Mouse (Mus musculus): ENCODE results near the gene Gm4340. TPM values are rescaled to one million over a fixed set of nuclear protein-coding genes. Genes with fewer than 3 reads are reported as not detected.
"Not testable (repeated sequence)": the region's sequence is repeated elsewhere in the genome, so short reads cannot be mapped to it uniquely, and the experiment has no call there.

The Gm4340 gene
- polyA plus RNA-seq (2014; fragmentation: Nextera tagmentation; extraction: Ambion mirVana) = not detected in 2 replicates

- not testable (repeated sequence) for ATAC-seq (ENCODE audit: low FRiP score); H3K4me2 ChIP-seq (replicated peaks); H3K36me3 ChIP-seq (replicated peaks; ENCODE audit: control insufficient read depth, insufficient read depth); H3K4me1 ChIP-seq (replicated peaks; ENCODE audit: control insufficient read depth, insufficient read depth, low read length); H3K9me3 ChIP-seq (ENCODE audit: control insufficient read depth, low read length); DNase-seq (ENCODE audit: low spot score); H3K9ac ChIP-seq; H3K4me3 ChIP-seq (replicated peaks; ENCODE audit: low read length); H3K27ac ChIP-seq; H3K27me3 ChIP-seq (ENCODE audit: control insufficient read depth, insufficient read depth, low read length)
- no CpG with 5 or more reads among the region's 3 CpGs for WGBS
Measured at GRCm38 (mm10) chr10:104193742-104194141, at the start of gene Gm4340. Gm4340 (plus strand) TSS chr10:104194042.

- H3K4me2 ChIP-seq (replicated peaks); DNase-seq (ENCODE audit: low spot score); H3K9ac ChIP-seq; H3K27ac ChIP-seq; H3K9me3 ChIP-seq (ENCODE audit: control insufficient read depth, low read length); H3K4me1 ChIP-seq (replicated peaks; ENCODE audit: control insufficient read depth, insufficient read depth, low read length); ATAC-seq (ENCODE audit: low FRiP score); H3K36me3 ChIP-seq (replicated peaks; ENCODE audit: control insufficient read depth, insufficient read depth); H3K27me3 ChIP-seq (ENCODE audit: control insufficient read depth, insufficient read depth, low read length); H3K4me3 ChIP-seq (replicated peaks; ENCODE audit: low read length): not testable (repeated sequence)
- no CpG with 5 or more reads among the region's 3 CpGs for WGBS
Measured at GRCm38 (mm10) chr10:104151197-104151596, 42.6 kb upstream of the Gm4340 start, which contains the start of gene Gm6763. Gm6763 (plus strand) TSS chr10:104151497.

- H3K27ac ChIP-seq; H3K9ac ChIP-seq; H3K36me3 ChIP-seq (replicated peaks; ENCODE audit: control insufficient read depth, insufficient read depth); H3K9me3 ChIP-seq (ENCODE audit: control insufficient read depth, low read length); DNase-seq (ENCODE audit: low spot score); H3K4me3 ChIP-seq (replicated peaks; ENCODE audit: low read length); H3K27me3 ChIP-seq (ENCODE audit: control insufficient read depth, insufficient read depth, low read length); H3K4me2 ChIP-seq (replicated peaks); H3K4me1 ChIP-seq (replicated peaks; ENCODE audit: control insufficient read depth, insufficient read depth, low read length); ATAC-seq (ENCODE audit: low FRiP score): not testable (repeated sequence)
- no CpG with 5 or more reads among the region's 3 CpGs for WGBS
Measured at GRCm38 (mm10) chr10:104159706-104160105, 34.1 kb upstream of the Gm4340 start, which contains the start of gene Gm8764. Gm8764 (plus strand) TSS chr10:104160006.

- not testable (repeated sequence) for H3K36me3 ChIP-seq (replicated peaks; ENCODE audit: control insufficient read depth, insufficient read depth); H3K9me3 ChIP-seq (ENCODE audit: control insufficient read depth, low read length); H3K27ac ChIP-seq; H3K4me3 ChIP-seq (replicated peaks; ENCODE audit: low read length); H3K9ac ChIP-seq; H3K4me1 ChIP-seq (replicated peaks; ENCODE audit: control insufficient read depth, insufficient read depth, low read length); H3K27me3 ChIP-seq (ENCODE audit: control insufficient read depth, insufficient read depth, low read length); ATAC-seq (ENCODE audit: low FRiP score); H3K4me2 ChIP-seq (replicated peaks); DNase-seq (ENCODE audit: low spot score)
- WGBS = no CpG with 5 or more reads among the region's 3 CpGs
Measured at GRCm38 (mm10) chr10:104168215-104168614, 25.6 kb upstream of the Gm4340 start, which contains the start of gene Gm21304. Gm21304 (plus strand) TSS chr10:104168515.

GRCm38 (mm10) chr10:104176724-104177123 is 17.1 kb upstream of the Gm4340 start, which contains the start of gene Gm21312:
Gm21312 (plus strand) TSS chr10:104177024.
- not testable (repeated sequence) for H3K4me1 ChIP-seq (replicated peaks; ENCODE audit: control insufficient read depth, insufficient read depth, low read length); H3K9me3 ChIP-seq (ENCODE audit: control insufficient read depth, low read length); H3K27me3 ChIP-seq (ENCODE audit: control insufficient read depth, insufficient read depth, low read length); DNase-seq (ENCODE audit: low spot score); ATAC-seq (ENCODE audit: low FRiP score); H3K4me2 ChIP-seq (replicated peaks); H3K27ac ChIP-seq; H3K9ac ChIP-seq; H3K4me3 ChIP-seq (replicated peaks; ENCODE audit: low read length); H3K36me3 ChIP-seq (replicated peaks; ENCODE audit: control insufficient read depth, insufficient read depth)
- WGBS = no CpG with 5 or more reads among the region's 3 CpGs

GRCm38 (mm10) chr10:104185233-104185632 is 8.6 kb upstream of the Gm4340 start, which contains the start of gene Gm20765:
Gm20765 (plus strand) TSS chr10:104185533.
- WGBS = no CpG with 5 or more reads among the region's 3 CpGs
- not testable (repeated sequence) for H3K4me3 ChIP-seq (replicated peaks; ENCODE audit: low read length); H3K9me3 ChIP-seq (ENCODE audit: control insufficient read depth, low read length); H3K27me3 ChIP-seq (ENCODE audit: control insufficient read depth, insufficient read depth, low read length); H3K27ac ChIP-seq; ATAC-seq (ENCODE audit: low FRiP score); DNase-seq (ENCODE audit: low spot score); H3K4me2 ChIP-seq (replicated peaks); H3K4me1 ChIP-seq (replicated peaks; ENCODE audit: control insufficient read depth, insufficient read depth, low read length); H3K36me3 ChIP-seq (replicated peaks; ENCODE audit: control insufficient read depth, insufficient read depth); H3K9ac ChIP-seq

GRCm38 (mm10) chr10:104209655-104210054 is 15.8 kb downstream of the Gm4340 start:
- DNase-seq (ENCODE audit: low spot score) (no peak), ATAC-seq (ENCODE audit: low FRiP score) (no peak)
- H3K9ac ChIP-seq = no peak overlapping the region
- H3K27ac ChIP-seq = no peak overlapping the region
- H3K4me2 ChIP-seq (replicated peaks) = no peak overlapping the region
- WGBS = 76% methylated on average over 1 of the region's 1 CpGs
- H3K4me3 ChIP-seq (replicated peaks; ENCODE audit: low read length) = no peak overlapping the region
- H3K36me3 ChIP-seq (replicated peaks; ENCODE audit: control insufficient read depth, insufficient read depth) = no peaks in the 10 kb centered on the region
- H3K4me1 ChIP-seq (replicated peaks; ENCODE audit: control insufficient read depth, insufficient read depth, low read length) = no peaks in the 10 kb centered on the region
- H3K27me3 ChIP-seq (ENCODE audit: control insufficient read depth, insufficient read depth, low read length) = no peaks in the 10 kb centered on the region
- H3K9me3 ChIP-seq (ENCODE audit: control insufficient read depth, low read length) = no peaks in the 10 kb centered on the region

- Histone ChIP-seq H3K27me3 (ENCODE audit: control insufficient read depth, insufficient read depth, low read length) (no peaks in the 10 kb centered on the region), H3K27ac (no peak overlapping the region), H3K9me3 (ENCODE audit: control insufficient read depth, low read length) (no peaks in the 10 kb centered on the region), H3K9ac (no peak overlapping the region), H3K4me3 (replicated peaks; ENCODE audit: low read length) (no peak overlapping the region), H3K36me3 (replicated peaks; ENCODE audit: control insufficient read depth, insufficient read depth) (no peaks in the 10 kb centered on the region), H3K4me1 (replicated peaks; ENCODE audit: control insufficient read depth, insufficient read depth, low read length) (no peaks in the 10 kb centered on the region), H3K4me2 (replicated peaks) (no peak overlapping the region)
- DNase-seq (ENCODE audit: low spot score) = no peak
- WGBS = 81% methylated on average over 3 of the region's 3 CpGs
- no peak for ATAC-seq (ENCODE audit: low FRiP score)
Measured at GRCm38 (mm10) chr10:104210268-104210990, 16.6 kb downstream of the Gm4340 start.

- Histone ChIP-seq H3K4me2 (replicated peaks) (no peak overlapping the region), H3K9me3 (ENCODE audit: control insufficient read depth, low read length) (no peaks in the 10 kb centered on the region), H3K27ac (no peak overlapping the region), H3K36me3 (replicated peaks; ENCODE audit: control insufficient read depth, insufficient read depth) (no peaks in the 10 kb centered on the region), H3K4me1 (replicated peaks; ENCODE audit: control insufficient read depth, insufficient read depth, low read length) (no peaks in the 10 kb centered on the region), H3K27me3 (ENCODE audit: control insufficient read depth, insufficient read depth, low read length) (no peaks in the 10 kb centered on the region), H3K9ac (no peak overlapping the region), H3K4me3 (replicated peaks; ENCODE audit: low read length) (no peak overlapping the region)
- DNase-seq (ENCODE audit: low spot score) = no peak
- WGBS = 92% methylated on average over 5 of the region's 5 CpGs
- ATAC-seq (ENCODE audit: low FRiP score) = no peak
Measured at GRCm38 (mm10) chr10:104214527-104214926, 20.7 kb downstream of the Gm4340 start.

Measured in hindbrain, embryonic 14.5 days (tissue).